Mouse (Mus musculus) liver, adult 2 months (tissue): Measurements from ENCODE around the gene P4htm.
A peak's percentile ranks its signal among the peaks of the same experiment; 100 is the strongest.

ENCODE experiments used
- CTCF ChIP-seq: fragments of 200-500 bp; IDR thresholded peaks from 2 replicates; pipeline ENCODE4 v1.5.1; 2011; ENCODE audit warnings: low read depth, low read length, control low read depth
- POLR2A ChIP-seq: fragments of 200-500 bp; IDR thresholded peaks from 2 replicates; pipeline ENCODE4 v1.6.1; 2011; ENCODE audit warnings: low read length, control low read depth; ENCODE audit not compliant: insufficient read depth; ENCODE audit errors: extremely low read depth

- TF ChIP-seq POLR2A (peak; percentile 56; the same call in 1 of the 2 replicates), CTCF (no peak)
Observed at GRCm38 (mm10) chr9:108578545-108579343, 18.7 kb downstream of the P4htm start, which contains the start of gene Wdr6.
